Mouse (Mus musculus): ENCODE results near the gene 5730455P16Rik. TPM values are rescaled to one million over a fixed set of nuclear protein-coding genes. Genes with fewer than 3 reads are reported as not detected.
A peak's percentile ranks its signal among the peaks of the same experiment; 100 is the strongest.
"Not testable (repeated sequence)": the region's sequence is repeated elsewhere in the genome, so short reads cannot be mapped to it uniquely, and the experiment has no call there.

5730455P16Rik gene
- polyA plus RNA-seq, 1 experiment from 2014 or later, result 15.4 TPM

GRCm38 (mm10) chr11:80407878-80408277, 30.0 kb upstream of the 5730455P16Rik start:
- not testable (repeated sequence) for H3K4me1 ChIP-seq (ENCODE audit: insufficient read depth, low read length); H3K4me2 ChIP-seq (replicated peaks; ENCODE audit: low read depth, low read length); H3K27me3 ChIP-seq (ENCODE audit: insufficient read depth, low read length); ATAC-seq (ENCODE audit: low FRiP score, low TSS enrichment); H3K4me3 ChIP-seq (ENCODE audit: low read length); H3K27ac ChIP-seq (ENCODE audit: low read length); H3K9me3 ChIP-seq (ENCODE audit: low read length); H3K9ac ChIP-seq (replicated peaks; ENCODE audit: low read length)
- WGBS, result 95% methylated on average over 6 of the region's 6 CpGs
- H3K36me3 ChIP-seq (ENCODE audit: insufficient read depth, low read length), result peaks cover 40% of the 10 kb centered on the region

DNA sequence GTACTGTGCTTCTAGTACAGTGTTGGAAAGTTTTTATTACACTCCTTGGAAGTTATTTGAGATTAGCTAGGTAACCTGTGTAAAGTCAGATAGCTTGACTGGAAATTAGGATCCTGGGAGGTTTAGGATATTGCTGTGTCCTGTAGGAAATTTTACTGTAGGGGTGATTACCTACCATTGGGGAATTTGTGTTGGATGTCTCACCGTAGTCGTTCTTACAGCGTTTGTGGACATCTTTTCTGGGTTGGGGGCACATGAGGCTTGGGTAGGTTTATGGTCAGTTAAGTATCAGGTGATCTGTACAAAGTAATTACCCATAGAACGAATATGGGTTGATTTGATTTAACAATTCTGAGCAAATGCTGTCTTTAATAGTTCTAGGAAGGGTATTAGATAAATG, 18.8 kb upstream of the 5730455P16Rik start:
- WGBS, result 92% methylated on average over 4 of the region's 4 CpGs
- H3K36me3 ChIP-seq (ENCODE audit: insufficient read depth, low read length), result peaks cover 46% of the 10 kb centered on the region
- no peaks in the 10 kb centered on the region for H3K27me3 ChIP-seq (ENCODE audit: insufficient read depth, low read length)
- no peak for ATAC-seq (ENCODE audit: low FRiP score, low TSS enrichment)
- no peak overlapping the region for H3K27ac ChIP-seq (ENCODE audit: low read length)
- H3K4me3 ChIP-seq (ENCODE audit: low read length), result no peak overlapping the region
- H3K4me1 ChIP-seq (ENCODE audit: insufficient read depth, low read length), result no peaks in the 10 kb centered on the region
- no peak overlapping the region for H3K9ac ChIP-seq (replicated peaks; ENCODE audit: low read length)
- H3K9me3 ChIP-seq (ENCODE audit: low read length), result no peaks in the 10 kb centered on the region
- no peak overlapping the region for H3K4me2 ChIP-seq (replicated peaks; ENCODE audit: low read depth, low read length)

- Histone ChIP-seq H3K36me3 (ENCODE audit: insufficient read depth, low read length) (peaks cover 50% of the 10 kb centered on the region), H3K9me3 (ENCODE audit: low read length) (no peaks in the 10 kb centered on the region), H3K4me3 (ENCODE audit: low read length) (no peak overlapping the region), H3K9ac (replicated peaks; ENCODE audit: low read length) (no peak overlapping the region), H3K4me1 (ENCODE audit: insufficient read depth, low read length) (no peaks in the 10 kb centered on the region), H3K27ac (ENCODE audit: low read length) (no peak overlapping the region), H3K27me3 (ENCODE audit: insufficient read depth, low read length) (no peaks in the 10 kb centered on the region), H3K4me2 (replicated peaks; ENCODE audit: low read depth, low read length) (no peak overlapping the region)
- no peak for ATAC-seq (ENCODE audit: low FRiP score, low TSS enrichment)
- WGBS, result 90% methylated on average over 3 of the region's 3 CpGs
These were observed 18.1 kb upstream of the 5730455P16Rik start for GRCm38 (mm10) chr11:80395930-80396329.

GRCm38 (mm10) chr11:80391407-80392120, 13.7 kb upstream of the 5730455P16Rik start:
- Histone ChIP-seq H3K9me3 (ENCODE audit: low read length) (no peaks in the 10 kb centered on the region), H3K4me1 (ENCODE audit: insufficient read depth, low read length) (peaks cover 3% of the 10 kb centered on the region; the same call in 1 of the 2 replicates), H3K4me3 (ENCODE audit: low read length) (no peak overlapping the region), H3K27me3 (ENCODE audit: insufficient read depth, low read length) (no peaks in the 10 kb centered on the region), H3K9ac (replicated peaks; ENCODE audit: low read length) (no peak overlapping the region), H3K4me2 (replicated peaks; ENCODE audit: low read depth, low read length) (no peak overlapping the region), H3K27ac (ENCODE audit: low read length) (no peak overlapping the region), H3K36me3 (ENCODE audit: insufficient read depth, low read length) (peaks cover 62% of the 10 kb centered on the region)
- no peak for ATAC-seq (ENCODE audit: low FRiP score, low TSS enrichment)
- 95% methylated on average over 2 of the region's 2 CpGs for WGBS

DNA sequence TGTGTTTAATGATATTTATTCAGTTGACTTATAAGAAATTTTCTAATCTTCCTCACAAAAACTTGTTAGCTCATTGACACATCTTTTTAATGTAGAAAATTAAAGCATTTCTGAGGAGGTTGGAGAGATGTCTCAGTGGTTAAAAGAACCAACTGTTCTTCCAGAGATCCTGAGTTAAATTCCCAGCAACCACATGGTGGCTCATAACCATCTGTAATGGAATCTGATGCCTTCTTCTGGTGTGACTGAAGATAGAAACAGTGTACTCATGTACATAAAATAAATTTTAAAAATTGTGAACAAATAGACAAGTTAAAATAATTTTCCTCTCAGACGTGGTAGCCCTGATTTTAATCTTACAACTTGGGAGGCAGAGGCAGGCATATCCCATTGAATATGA, 12.1 kb upstream of the 5730455P16Rik start:
- H3K9me3 ChIP-seq (ENCODE audit: low read length), result no peaks in the 10 kb centered on the region
- H3K36me3 ChIP-seq (ENCODE audit: insufficient read depth, low read length), result peaks cover 48% of the 10 kb centered on the region
- no peak overlapping the region for H3K27ac ChIP-seq (ENCODE audit: low read length)
- no peak overlapping the region for H3K4me3 ChIP-seq (ENCODE audit: low read length)
- H3K4me1 ChIP-seq (ENCODE audit: insufficient read depth, low read length), result peaks cover 17% of the 10 kb centered on the region
- no peak for ATAC-seq (ENCODE audit: low FRiP score, low TSS enrichment)
- no peak overlapping the region for H3K4me2 ChIP-seq (replicated peaks; ENCODE audit: low read depth, low read length)
- WGBS, result 88% methylated on average over 1 of the region's 1 CpGs
- no peak overlapping the region for H3K9ac ChIP-seq (replicated peaks; ENCODE audit: low read length)
- no peaks in the 10 kb centered on the region for H3K27me3 ChIP-seq (ENCODE audit: insufficient read depth, low read length)

DNA sequence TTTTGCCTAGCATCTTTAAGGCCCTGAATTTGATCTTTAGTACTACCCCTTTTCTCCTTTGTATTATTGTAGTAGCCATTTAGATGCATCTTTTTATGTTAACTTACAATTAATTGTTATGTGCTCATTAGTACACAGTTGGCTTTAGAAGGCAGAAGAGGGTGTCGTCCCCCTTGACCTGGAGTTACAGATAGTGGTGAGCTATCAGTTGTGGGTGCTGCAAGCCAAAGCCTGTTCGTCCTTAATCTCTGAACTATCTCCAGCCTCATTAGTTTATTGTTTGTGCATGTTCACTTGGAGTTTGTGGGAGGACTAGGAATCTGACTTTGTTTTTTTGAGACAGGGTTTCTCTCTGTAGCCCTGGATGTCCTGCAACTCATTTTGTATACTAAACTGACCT, 9.0 kb upstream of the 5730455P16Rik start:
- no peak overlapping the region for H3K4me2 ChIP-seq (replicated peaks; ENCODE audit: low read depth, low read length)
- no peak overlapping the region for H3K4me3 ChIP-seq (ENCODE audit: low read length)
- no peak for ATAC-seq (ENCODE audit: low FRiP score, low TSS enrichment)
- H3K4me1 ChIP-seq (ENCODE audit: insufficient read depth, low read length), result peaks cover 22% of the 10 kb centered on the region
- H3K27ac ChIP-seq (ENCODE audit: low read length), result no peak overlapping the region
- 76% methylated on average over 2 of the region's 2 CpGs for WGBS
- no peaks in the 10 kb centered on the region for H3K9me3 ChIP-seq (ENCODE audit: low read length)
- no peaks in the 10 kb centered on the region for H3K27me3 ChIP-seq (ENCODE audit: insufficient read depth, low read length)
- no peak overlapping the region for H3K9ac ChIP-seq (replicated peaks; ENCODE audit: low read length)
- H3K36me3 ChIP-seq (ENCODE audit: insufficient read depth, low read length), result peaks cover 35% of the 10 kb centered on the region

GRCm38 (mm10) chr11:80385055-80385454, 7.2 kb upstream of the 5730455P16Rik start:
- H3K27me3 ChIP-seq (ENCODE audit: insufficient read depth, low read length), result no peaks in the 10 kb centered on the region
- peak overlapping the region; percentile 57 for H3K9ac ChIP-seq (replicated peaks; ENCODE audit: low read length)
- WGBS, result 35% methylated on average over 4 of the region's 4 CpGs
- no peaks in the 10 kb centered on the region for H3K9me3 ChIP-seq (ENCODE audit: low read length)
- no peak for ATAC-seq (ENCODE audit: low FRiP score, low TSS enrichment)
- peaks cover 25% of the 10 kb centered on the region for H3K36me3 ChIP-seq (ENCODE audit: insufficient read depth, low read length)
- H3K4me2 ChIP-seq (replicated peaks; ENCODE audit: low read depth, low read length), result peak overlapping the region; percentile 70
- H3K27ac ChIP-seq (ENCODE audit: low read length), result no peak overlapping the region
- H3K4me3 ChIP-seq (ENCODE audit: low read length), result peak overlapping the region; percentile 94
- peaks cover 22% of the 10 kb centered on the region for H3K4me1 ChIP-seq (ENCODE audit: insufficient read depth, low read length)

DNA sequence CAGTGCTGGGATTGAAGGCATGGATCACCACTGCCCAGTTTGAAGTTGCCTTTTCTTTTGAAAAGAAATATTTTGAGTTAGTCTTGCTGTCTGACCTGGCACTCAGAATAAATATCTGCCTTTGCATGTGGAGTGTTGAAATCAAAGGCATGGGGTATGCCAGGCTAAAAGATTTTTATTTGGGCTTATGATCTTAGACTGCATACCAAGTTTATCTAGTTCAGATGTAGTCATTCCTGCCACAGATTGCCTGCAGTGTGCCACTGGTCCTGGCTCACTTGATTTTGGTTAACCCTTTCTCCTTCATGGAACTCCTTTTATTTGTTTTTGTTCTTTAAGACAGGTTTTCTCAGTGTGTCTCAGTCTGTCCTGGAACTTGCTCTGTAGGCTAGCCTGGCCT, 6.6 kb upstream of the 5730455P16Rik start:
- peaks cover 22% of the 10 kb centered on the region for H3K36me3 ChIP-seq (ENCODE audit: insufficient read depth, low read length)
- peak overlapping the region; percentile 94 for H3K4me3 ChIP-seq (ENCODE audit: low read length)
- H3K9me3 ChIP-seq (ENCODE audit: low read length), result no peaks in the 10 kb centered on the region
- H3K27ac ChIP-seq (ENCODE audit: low read length), result no peak overlapping the region
- peaks cover 22% of the 10 kb centered on the region for H3K4me1 ChIP-seq (ENCODE audit: insufficient read depth, low read length)
- H3K4me2 ChIP-seq (replicated peaks; ENCODE audit: low read depth, low read length), result peak overlapping the region; percentile 70
- no peak for ATAC-seq (ENCODE audit: low FRiP score, low TSS enrichment)
- H3K27me3 ChIP-seq (ENCODE audit: insufficient read depth, low read length), result no peaks in the 10 kb centered on the region
- H3K9ac ChIP-seq (replicated peaks; ENCODE audit: low read length), result peak overlapping the region; percentile 57

- Histone ChIP-seq H3K27ac (ENCODE audit: low read length) (peak overlapping the region; percentile 91), H3K4me1 (ENCODE audit: insufficient read depth, low read length) (peaks cover 22% of the 10 kb centered on the region), H3K36me3 (ENCODE audit: insufficient read depth, low read length) (peaks cover 16% of the 10 kb centered on the region), H3K27me3 (ENCODE audit: insufficient read depth, low read length) (no peaks in the 10 kb centered on the region), H3K9me3 (ENCODE audit: low read length) (no peaks in the 10 kb centered on the region), H3K4me3 (ENCODE audit: low read length) (peak overlapping the region; percentile 94), H3K9ac (replicated peaks; ENCODE audit: low read length) (peak overlapping the region; percentile 98), H3K4me2 (replicated peaks; ENCODE audit: low read depth, low read length) (no peak overlapping the region)
- 0 out of 2 replicates have a peak, but pooled peaks have one; percentile 16 for ATAC-seq (ENCODE audit: low FRiP score, low TSS enrichment)
- under 1% methylated on average over 20 of the region's 20 CpGs for WGBS
These were observed 5.8 kb upstream of the 5730455P16Rik start for GRCm38 (mm10) chr11:80383626-80384046.

- peaks cover 11% of the 10 kb centered on the region for H3K36me3 ChIP-seq (ENCODE audit: insufficient read depth, low read length)
- under 1% methylated on average over 33 of the region's 33 CpGs for WGBS
- H3K4me3 ChIP-seq (ENCODE audit: low read length), result peak within 1 kb of the TSS; percentile 94
- no peaks in the 10 kb centered on the region for H3K27me3 ChIP-seq (ENCODE audit: insufficient read depth, low read length)
- H3K9me3 ChIP-seq (ENCODE audit: low read length), result no peaks in the 10 kb centered on the region
- H3K4me2 ChIP-seq (replicated peaks; ENCODE audit: low read depth, low read length), result peak within 1 kb of the TSS; percentile 82
- peak within 1 kb of the TSS; percentile 98 for H3K9ac ChIP-seq (replicated peaks; ENCODE audit: low read length)
- peak; percentile 93 for ATAC-seq (ENCODE audit: low FRiP score, low TSS enrichment)
- peak within 1 kb of the TSS; percentile 91 for H3K27ac ChIP-seq (ENCODE audit: low read length)
- H3K4me1 ChIP-seq (ENCODE audit: insufficient read depth, low read length), result peaks cover 22% of the 10 kb centered on the region
These were observed 5.3 kb upstream of the 5730455P16Rik start, which contains the start of gene Zfp207 for GRCm38 (mm10) chr11:80383019-80383625. Gene Zfp207 (plus strand): TSS chr11:80383279.

All from kidney, embryonic 16.5 days (tissue).